Mouse (Mus musculus) neural tube, embryonic 12.5 days (tissue): ENCODE results near the gene Hist1h2bc. TPM values are rescaled to one million over a fixed set of nuclear protein-coding genes. Genes with fewer than 3 reads are reported as not detected.

ENCODE experiments used
- ATAC-seq: fragments of 200-750 bp; cut with Nextera tagmentation; 2 replicates; pipeline ENCODE4 v1.8.0; 2017; ENCODE audit warnings: low read depth, mild to moderate bottlenecking, moderate TSS enrichment, moderate library complexity; ENCODE audit not compliant: low FRiP score
- H3K27ac ChIP-seq: fragments of 300-500 bp; sonication (generic); 2 replicates; pipeline ENCODE4 v1.5.1; 2016
- H3K27me3 ChIP-seq: fragments of 300-500 bp; sonication (generic); replicated peaks from 2 replicates; pipeline ENCODE4 v1.6.1; 2016; ENCODE audit warnings: mild to moderate bottlenecking
- H3K36me3 ChIP-seq: fragments of 300-500 bp; sonication (generic); 2 replicates; pipeline ENCODE4 v1.6.1; 2016; ENCODE audit warnings: mild to moderate bottlenecking
- H3K4me1 ChIP-seq: fragments of 300-500 bp; sonication (generic); 2 replicates; pipeline ENCODE4 v1.6.1; 2016
- H3K4me2 ChIP-seq: fragments of 300-500 bp; sonication (generic); replicated peaks from 2 replicates; pipeline ENCODE4 v1.6.1; 2016; ENCODE audit warnings: mild to moderate bottlenecking
- H3K4me3 ChIP-seq: fragments of 300-500 bp; sonication (generic); 2 replicates; pipeline ENCODE4 v1.5.1; 2016
- H3K9ac ChIP-seq: fragments of 300-500 bp; sonication (generic); 2 replicates; pipeline ENCODE4 v1.6.1; 2016; ENCODE audit warnings: mild to moderate bottlenecking
- H3K9me3 ChIP-seq: fragments of 300-500 bp; sonication (generic); 2 replicates; pipeline ENCODE4 v1.6.1; 2016; ENCODE audit warnings: mild to moderate bottlenecking
- WGBS: fragments of 180-500 bp; shearing (Covaris S2); methylation state at CpG from one replicate; pipeline ENCODE4 v1.1.7; 2016; 5-methylcytosine and 5-hydroxymethylcytosine counted together
- microRNA-seq: library from miRNA; unstranded; fragments of <30 nt; microRNA quantifications from one replicate; pipeline ENCODE4, GENCODE M21; 2017
- polyA plus RNA-seq: library from polyadenylated mRNA; unstranded; fragments of >200 nt; fragmentation: Nextera tagmentation; extraction: Ambion mirVana; gene quantifications from 2 replicates; pipeline ENCODE4 v1.2.1, GENCODE M21; 2016

Gene Hist1h2bc
- polyA plus RNA-seq, 1 experiment from 2014 or later, result 28.0 TPM

- Histone ChIP-seq H3K4me1 (peaks cover 10% of the 10 kb centered on the region), H3K4me2 (peak overlapping the region; percentile 97), H3K36me3 (no peaks in the 10 kb centered on the region), H3K27me3 (no peaks in the 10 kb centered on the region), H3K9ac (no peak overlapping the region), H3K27ac (no peak overlapping the region), H3K9me3 (no peaks in the 10 kb centered on the region), H3K4me3 (no peak overlapping the region)
- 66% methylated on average over 5 of the region's 5 CpGs for WGBS
- no peak for ATAC-seq
Observed at GRCm38 (mm10) chr13:23740910-23741309, 56.9 kb downstream of the Hist1h2bc start.

GRCm38 (mm10) chr13:23742007-23742406 is 58.0 kb downstream of the Hist1h2bc start:
- H3K4me3 ChIP-seq, result no peak overlapping the region
- no peak overlapping the region for H3K9ac ChIP-seq
- ATAC-seq, result no peak
- no peaks in the 10 kb centered on the region for H3K36me3 ChIP-seq
- no peaks in the 10 kb centered on the region for H3K9me3 ChIP-seq
- H3K27me3 ChIP-seq, result no peaks in the 10 kb centered on the region
- H3K27ac ChIP-seq, result no peak overlapping the region
- H3K4me2 ChIP-seq, result no peak overlapping the region
- H3K4me1 ChIP-seq, result peaks cover 10% of the 10 kb centered on the region

Small RNA genes within 50 kb of the gene (microRNA-seq; reads per million reads assigned to microRNA genes)
- gene Gm44350, result not detected

Other genes with a start within 250 kb of the Hist1h2bc start
- gene Btn1a1, start 218.3 kb upstream of the Hist1h2bc start, polyA plus RNA-seq, result not detected in 2 replicates
- gene Btn2a2, start 195.3 kb upstream of the Hist1h2bc start, polyA plus RNA-seq, result 0.23 and 0.31 TPM in 2 replicates
- 4.6 and 6.6 TPM in 2 replicates for gene Hist1h4h, start 153.1 kb upstream of the Hist1h2bc start, polyA plus RNA-seq
- 2.7 and 5.6 TPM in 2 replicates for gene Hist1h2af, start 150.3 kb upstream of the Hist1h2bc start, polyA plus RNA-seq
- gene Hist1h3g, start 148.8 kb upstream of the Hist1h2bc start, polyA plus RNA-seq, result 3.0 and 5.4 TPM in 2 replicates
- 0.63 TPM in 2 replicates for gene Hist1h2bh, start 140.8 kb upstream of the Hist1h2bc start, polyA plus RNA-seq
- 0.60 and 0.63 TPM in 2 replicates for gene Hist1h3f, start 140.1 kb upstream of the Hist1h2bc start, polyA plus RNA-seq
- 0.79 and 1.00 TPM in 2 replicates for gene Hist1h4f, start 132.6 kb upstream of the Hist1h2bc start, polyA plus RNA-seq
- 0.30 and 0.37 TPM in 2 replicates for gene Hist1h1d, start 130.9 kb upstream of the Hist1h2bc start, polyA plus RNA-seq
- 5.1 and 7.4 TPM in 2 replicates for gene Hist1h3e, start 121.8 kb upstream of the Hist1h2bc start, polyA plus RNA-seq
- 52.5 and 96.7 TPM in 2 replicates for gene Hist1h2ae, start 113.0 kb upstream of the Hist1h2bc start, polyA plus RNA-seq
- 8.8 and 11.8 TPM in 2 replicates for gene Hist1h2bg, start 112.8 kb upstream of the Hist1h2bc start, polyA plus RNA-seq
- gene Hist1h2bf, start 110.0 kb upstream of the Hist1h2bc start, polyA plus RNA-seq, result 3.4 and 6.6 TPM in 2 replicates
- gene Hist1h2ad, start 109.8 kb upstream of the Hist1h2bc start, polyA plus RNA-seq, result 0.86 and 2.8 TPM in 2 replicates
- gene Hist1h3d, start 108.4 kb upstream of the Hist1h2bc start, polyA plus RNA-seq, result 3.8 and 4.9 TPM in 2 replicates
- gene Hist1h4d, start 102.6 kb upstream of the Hist1h2bc start, polyA plus RNA-seq, result 65.8 and 97.5 TPM in 2 replicates
- gene Hist1h2be, start 63.1 kb upstream of the Hist1h2bc start, polyA plus RNA-seq, result 1.9 and 2.1 TPM in 2 replicates
- 12.8 and 20.3 TPM in 2 replicates for gene Hist1h1e, start 61.6 kb upstream of the Hist1h2bc start, polyA plus RNA-seq
- gene Hist1h2ac, start 251 bp upstream of the Hist1h2bc start, polyA plus RNA-seq, result 0.66 and 0.74 TPM in 2 replicates
- 0.23 TPM in 1 of 2 replicates, not detected in the other for gene Hist1h1t, start 11.6 kb downstream of the Hist1h2bc start, polyA plus RNA-seq
- gene Hist1h4c, start 14.3 kb downstream of the Hist1h2bc start, polyA plus RNA-seq, result 5.1 and 7.8 TPM in 2 replicates
- gene Hfe, start 26.7 kb downstream of the Hist1h2bc start, polyA plus RNA-seq, result 3.9 TPM in 2 replicates
- gene Hist1h1c, start 54.6 kb downstream of the Hist1h2bc start, polyA plus RNA-seq, result 13.3 and 13.6 TPM in 2 replicates
- gene Hist1h3c, start 61.4 kb downstream of the Hist1h2bc start, polyA plus RNA-seq, result 6.8 and 7.4 TPM in 2 replicates
- 1.3 and 1.7 TPM in 2 replicates for gene Hist1h2bb, start 62.5 kb downstream of the Hist1h2bc start, polyA plus RNA-seq
- 28.5 and 44.2 TPM in 2 replicates for gene Hist1h2ab, start 66.9 kb downstream of the Hist1h2bc start, polyA plus RNA-seq
- 5.8 and 10.0 TPM in 2 replicates for gene Hist1h3b, start 68.1 kb downstream of the Hist1h2bc start, polyA plus RNA-seq
- gene Hist1h4b, start 72.8 kb downstream of the Hist1h2bc start, polyA plus RNA-seq, result 4.5 and 6.1 TPM in 2 replicates
- gene Hist1h4a, start 77.0 kb downstream of the Hist1h2bc start, polyA plus RNA-seq, result 1.0 TPM in 1 of 2 replicates, not detected in the other
- 3.5 and 3.6 TPM in 2 replicates for gene Hist1h3a, start 78.2 kb downstream of the Hist1h2bc start, polyA plus RNA-seq
- gene Hist1h1a, start 79.5 kb downstream of the Hist1h2bc start, polyA plus RNA-seq, result 1.5 and 3.0 TPM in 2 replicates
- not detected in 2 replicates for gene Trim38, start 85.7 kb downstream of the Hist1h2bc start, polyA plus RNA-seq
- gene Slc17a2, start 122.8 kb downstream of the Hist1h2bc start, polyA plus RNA-seq, result not detected in 2 replicates
- gene Slc17a3, start 155.2 kb downstream of the Hist1h2bc start, polyA plus RNA-seq, result 0.18 TPM in 1 of 2 replicates, not detected in the other
- gene Slc17a1, start 183.6 kb downstream of the Hist1h2bc start, polyA plus RNA-seq, result not detected in 2 replicates
- gene Slc17a4, start 230.8 kb downstream of the Hist1h2bc start, polyA plus RNA-seq, result 0.14 and 0.37 TPM in 2 replicates
- gene Hist1h2ba, start 250.0 kb downstream of the Hist1h2bc start, polyA plus RNA-seq, result not detected in 2 replicates